Mouse (Mus musculus): ENCODE measurements around the gene Rbpjl. TPM values are rescaled to one million over a fixed set of nuclear protein-coding genes. Genes with fewer than 3 reads are reported as not detected.

Gene Rbpjl
- polyA plus RNA-seq, 1 experiment from 2014 or later, result 1.3 TPM

DNA sequence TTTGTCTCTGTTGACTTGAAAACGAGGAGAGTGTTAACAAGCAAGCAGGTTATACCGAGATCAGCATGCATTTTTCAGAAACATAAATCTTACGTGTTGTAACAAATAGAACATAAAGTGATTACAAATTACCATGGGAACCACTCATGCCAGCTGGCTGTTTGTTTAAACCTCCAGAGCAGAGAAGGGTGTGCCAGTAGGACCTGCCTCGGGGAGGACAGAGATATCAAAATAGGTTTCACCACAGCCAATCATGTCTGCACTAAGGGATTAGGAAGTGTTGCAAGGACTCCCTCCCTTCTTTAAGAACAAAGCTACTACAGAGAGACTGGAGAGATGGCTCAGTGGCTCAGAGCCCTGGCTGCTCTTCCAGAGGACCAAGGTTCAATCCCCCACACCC lies 29.8 kb upstream of the Rbpjl start:
- H3K27me3 ChIP-seq, result no peaks in the 10 kb centered on the region
- ATAC-seq (ENCODE audit: insufficient number of reproducible peaks, low FRiP score, low TSS enrichment, low read depth), result no peak
- H3K4me3 ChIP-seq, result no peak overlapping the region
- 35% methylated on average over 4 of the region's 4 CpGs for WGBS
- no peak overlapping the region for H3K4me2 ChIP-seq
- no peak overlapping the region for H3K27ac ChIP-seq
- H3K9ac ChIP-seq, result no peak overlapping the region
- H3K4me1 ChIP-seq, result no peaks in the 10 kb centered on the region
- H3K9me3 ChIP-seq, result no peaks in the 10 kb centered on the region
- H3K36me3 ChIP-seq, result no peaks in the 10 kb centered on the region

DNA sequence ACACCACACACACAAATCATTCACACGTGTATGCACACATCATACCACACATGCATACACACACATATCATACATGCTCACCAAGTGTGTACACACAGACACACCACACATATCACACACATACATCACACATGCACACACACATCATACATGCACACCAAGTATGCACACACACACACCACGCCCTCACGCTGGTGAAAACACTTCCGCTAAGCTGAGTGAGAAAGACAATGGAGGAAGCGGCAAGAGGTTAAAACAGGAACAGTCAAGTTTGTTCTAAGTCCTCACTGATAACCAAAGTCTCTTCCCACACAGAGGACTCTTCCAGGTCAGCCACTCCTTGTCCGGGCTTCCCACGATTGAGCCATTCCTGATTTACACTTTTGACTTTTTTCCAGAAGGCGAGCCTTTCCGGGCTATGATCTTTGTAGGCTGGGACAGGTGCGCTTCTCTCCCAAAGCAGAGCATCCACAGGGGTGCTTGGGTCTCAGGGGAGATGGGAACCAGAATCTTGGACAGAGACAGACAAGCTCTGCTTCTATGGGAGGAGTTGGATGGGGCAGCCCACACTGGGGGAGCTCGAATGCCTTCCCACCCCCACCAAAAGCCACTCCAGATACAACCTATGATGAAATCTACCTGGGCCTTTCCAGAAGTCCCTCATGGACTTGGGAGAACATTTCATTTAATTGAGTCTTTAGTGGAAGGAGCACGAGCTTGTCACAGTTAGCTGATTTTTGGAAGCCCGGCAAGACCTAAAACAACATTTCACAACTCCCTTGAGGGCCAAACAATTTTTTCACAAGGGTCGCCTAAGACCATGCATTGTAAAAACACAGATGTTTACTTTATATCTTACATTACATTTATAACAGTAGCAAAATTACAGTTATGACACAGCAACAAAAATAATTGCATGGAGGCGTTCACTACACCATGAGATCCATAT lies 25.2 kb upstream of the Rbpjl start:
- Histone ChIP-seq H3K9ac (no peak overlapping the region), H3K36me3 (no peaks in the 10 kb centered on the region), H3K4me1 (no peaks in the 10 kb centered on the region), H3K9me3 (no peaks in the 10 kb centered on the region), H3K27me3 (no peaks in the 10 kb centered on the region), H3K27ac (no peak overlapping the region), H3K4me2 (no peak overlapping the region), H3K4me3 (no peak overlapping the region)
- 82% methylated on average over 15 of the region's 15 CpGs for WGBS
- ATAC-seq (ENCODE audit: insufficient number of reproducible peaks, low FRiP score, low TSS enrichment, low read depth), result no peak

DNA sequence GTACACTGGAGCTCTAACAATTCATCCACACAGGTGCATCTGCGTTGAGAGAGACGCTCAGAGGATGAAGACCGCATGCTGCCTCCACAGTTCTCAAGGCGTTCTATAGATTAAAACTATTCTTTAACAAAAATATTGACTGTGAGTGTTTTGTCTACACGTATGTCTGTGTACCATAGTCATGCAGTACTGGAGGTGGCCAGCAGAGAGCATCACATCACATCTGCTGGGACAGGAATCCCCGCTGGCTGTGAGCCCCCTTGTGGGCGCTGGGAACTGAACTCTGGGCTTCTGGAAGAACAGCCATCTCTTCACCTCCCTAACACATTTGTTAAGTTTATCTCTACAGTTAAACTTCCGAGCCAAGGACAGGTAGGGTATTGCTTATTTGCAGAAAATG lies 21.2 kb upstream of the Rbpjl start:
- WGBS, result 74% methylated on average over 8 of the region's 8 CpGs
- no peak overlapping the region for H3K9ac ChIP-seq
- H3K4me1 ChIP-seq, result peaks cover 16% of the 10 kb centered on the region
- no peak for ATAC-seq (ENCODE audit: insufficient number of reproducible peaks, low FRiP score, low TSS enrichment, low read depth)
- H3K27me3 ChIP-seq, result peaks cover 8% of the 10 kb centered on the region; the same call in 1 of the 2 replicates
- H3K27ac ChIP-seq, result no peak overlapping the region
- no peaks in the 10 kb centered on the region for H3K36me3 ChIP-seq
- no peak overlapping the region for H3K4me3 ChIP-seq
- H3K4me2 ChIP-seq, result no peak overlapping the region
- no peaks in the 10 kb centered on the region for H3K9me3 ChIP-seq

DNA sequence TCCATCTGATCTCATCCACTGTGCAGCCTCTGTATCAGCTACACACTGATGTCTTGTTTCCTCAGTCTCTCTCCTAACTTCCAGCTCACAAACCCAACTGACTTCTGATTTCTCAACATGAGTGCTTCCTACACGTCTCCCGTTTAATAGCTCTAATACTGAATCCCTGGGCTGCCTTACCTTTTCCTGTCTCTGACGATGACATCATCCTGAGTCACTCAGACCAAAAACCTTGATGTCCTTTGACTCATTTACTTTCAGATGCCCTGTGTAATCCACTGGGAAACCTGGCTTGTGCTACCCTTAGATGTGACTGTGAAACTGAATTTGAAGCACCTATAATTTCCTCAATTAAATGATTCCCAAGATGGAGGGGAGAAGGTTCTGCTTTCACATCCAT lies 20.0 kb upstream of the Rbpjl start:
- Histone ChIP-seq H3K27me3 (peaks cover 15% of the 10 kb centered on the region), H3K9ac (no peak overlapping the region), H3K4me2 (no peak overlapping the region), H3K4me1 (peaks cover 22% of the 10 kb centered on the region), H3K4me3 (no peak overlapping the region), H3K27ac (no peak overlapping the region), H3K9me3 (no peaks in the 10 kb centered on the region), H3K36me3 (no peaks in the 10 kb centered on the region)
- WGBS, result 63% methylated on average over 3 of the region's 3 CpGs
- no peak for ATAC-seq (ENCODE audit: insufficient number of reproducible peaks, low FRiP score, low TSS enrichment, low read depth)

DNA sequence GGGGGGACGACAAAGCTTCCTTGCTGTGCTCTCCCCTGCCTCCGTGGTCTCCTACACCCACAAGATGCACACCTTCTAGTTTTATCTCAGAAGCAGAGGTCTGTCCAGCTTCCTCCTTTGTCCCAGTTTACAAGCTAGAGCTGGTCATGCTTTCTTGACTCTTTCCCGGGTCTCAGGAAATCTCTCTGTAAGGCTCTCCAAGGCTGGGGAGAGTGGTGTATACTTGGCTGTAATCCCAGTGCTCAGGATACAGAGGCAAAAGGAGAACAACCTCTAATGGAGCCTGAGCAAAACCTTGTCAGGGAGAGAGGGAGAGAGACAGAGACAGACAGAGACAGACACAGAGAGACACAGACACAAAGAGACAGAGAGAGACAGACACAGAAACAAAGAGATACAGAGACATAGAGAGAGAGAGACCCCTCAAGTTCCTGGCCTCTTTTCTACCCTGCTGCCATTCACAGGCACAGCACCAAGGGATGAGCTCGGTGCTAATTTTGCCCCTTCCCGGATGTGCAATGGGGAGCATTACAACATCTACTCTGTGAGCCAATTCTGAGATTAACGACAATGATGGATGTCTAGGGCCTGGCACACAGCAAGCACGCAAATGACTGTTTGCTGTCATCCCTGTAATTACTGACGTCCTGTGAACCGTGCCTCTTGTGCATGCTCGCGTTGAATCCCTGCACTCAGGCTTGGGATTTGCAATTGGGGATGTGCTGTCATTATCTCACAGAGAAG lies 19.1 kb upstream of the Rbpjl start:
- H3K27ac ChIP-seq, result no peak overlapping the region
- H3K36me3 ChIP-seq, result no peaks in the 10 kb centered on the region
- WGBS, result 47% methylated on average over 11 of the region's 11 CpGs
- no peak for ATAC-seq (ENCODE audit: insufficient number of reproducible peaks, low FRiP score, low TSS enrichment, low read depth)
- peaks cover 29% of the 10 kb centered on the region for H3K4me1 ChIP-seq
- no peak overlapping the region for H3K4me3 ChIP-seq
- no peak overlapping the region for H3K4me2 ChIP-seq
- peaks cover 19% of the 10 kb centered on the region for H3K27me3 ChIP-seq
- H3K9ac ChIP-seq, result no peak overlapping the region
- no peaks in the 10 kb centered on the region for H3K9me3 ChIP-seq

DNA sequence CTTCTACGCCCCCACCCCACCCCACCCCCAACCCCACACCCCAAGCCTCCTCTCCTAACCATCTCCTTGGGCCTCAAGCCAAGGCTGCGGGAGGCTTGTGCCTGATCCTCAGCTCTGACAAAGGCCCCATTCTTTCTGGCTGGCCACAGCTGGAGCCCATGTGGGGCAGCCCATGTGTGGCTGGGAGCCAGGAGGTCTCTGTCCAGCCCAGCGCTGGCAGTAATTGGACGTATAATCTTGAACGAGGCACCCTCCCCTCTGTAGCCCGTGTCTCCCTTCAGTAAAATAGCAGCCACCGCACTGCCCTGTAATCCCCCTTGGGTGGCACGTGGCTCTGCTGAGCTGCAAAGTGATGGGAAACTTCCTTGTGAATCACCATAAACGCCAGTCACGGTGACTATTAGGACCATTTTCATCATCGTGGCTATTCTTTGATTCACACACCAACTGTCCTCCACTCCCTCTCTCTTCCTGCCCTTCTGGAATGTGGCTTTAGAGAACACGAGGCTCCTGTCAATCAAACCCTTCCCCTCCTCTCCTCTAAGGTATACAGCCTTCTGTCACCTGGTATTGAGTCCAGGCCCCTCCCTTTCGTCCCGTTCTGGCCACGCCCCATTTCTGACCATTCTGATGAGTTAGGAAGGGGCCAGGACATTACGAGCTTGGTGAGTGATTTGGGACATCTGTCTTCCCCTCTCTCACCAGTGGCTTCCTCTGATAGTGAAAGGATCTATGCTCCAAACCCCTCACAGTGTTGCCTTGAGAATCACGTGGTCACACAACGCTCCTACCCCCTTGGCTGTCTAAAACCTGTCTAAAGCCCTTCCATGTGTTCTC lies 16.8 kb upstream of the Rbpjl start:
- Histone ChIP-seq H3K4me3 (no peak overlapping the region), H3K4me1 (peaks cover 40% of the 10 kb centered on the region), H3K27ac (peak overlapping the region; percentile 54), H3K27me3 (peaks cover 22% of the 10 kb centered on the region), H3K9me3 (no peaks in the 10 kb centered on the region), H3K4me2 (peak overlapping the region; percentile 15), H3K36me3 (no peaks in the 10 kb centered on the region; the same call in 1 of the 2 replicates), H3K9ac (no peak overlapping the region)
- peak; percentile 69 for ATAC-seq (ENCODE audit: insufficient number of reproducible peaks, low FRiP score, low TSS enrichment, low read depth)
- WGBS, result 12% methylated on average over 17 of the region's 18 CpGs

DNA sequence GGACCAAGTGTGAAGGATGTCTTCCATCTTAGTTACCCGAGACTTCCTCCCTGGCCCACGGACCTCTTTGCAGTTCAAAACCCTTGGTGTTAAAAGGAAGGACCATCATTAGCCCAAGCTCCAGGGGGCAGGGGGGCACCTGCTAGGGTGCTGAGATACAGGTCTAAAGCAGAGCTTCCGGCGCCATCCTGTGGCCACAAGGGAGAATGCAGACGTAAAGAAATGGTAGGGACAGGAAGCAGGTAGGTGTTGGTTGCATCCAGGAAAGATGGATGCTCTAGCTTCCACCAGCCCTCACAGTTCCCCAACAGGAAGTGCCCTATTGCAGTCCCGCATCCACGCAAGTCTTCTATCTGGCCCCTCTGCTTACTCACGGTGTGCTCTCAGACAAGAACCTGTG lies 16.0 kb upstream of the Rbpjl start:
- no peaks in the 10 kb centered on the region; the same call in 1 of the 2 replicates for H3K36me3 ChIP-seq
- H3K27ac ChIP-seq, result peak overlapping the region; percentile 54; the same call in 1 of the 2 replicates
- H3K9ac ChIP-seq, result no peak overlapping the region
- H3K27me3 ChIP-seq, result peaks cover 22% of the 10 kb centered on the region
- H3K9me3 ChIP-seq, result no peaks in the 10 kb centered on the region
- peak overlapping the region; percentile 15; the same call in 1 of the 2 replicates for H3K4me2 ChIP-seq
- WGBS, result 12% methylated on average over 8 of the region's 8 CpGs
- H3K4me3 ChIP-seq, result no peak overlapping the region
- ATAC-seq (ENCODE audit: insufficient number of reproducible peaks, low FRiP score, low TSS enrichment, low read depth), result no peak
- H3K4me1 ChIP-seq, result peaks cover 40% of the 10 kb centered on the region

DNA sequence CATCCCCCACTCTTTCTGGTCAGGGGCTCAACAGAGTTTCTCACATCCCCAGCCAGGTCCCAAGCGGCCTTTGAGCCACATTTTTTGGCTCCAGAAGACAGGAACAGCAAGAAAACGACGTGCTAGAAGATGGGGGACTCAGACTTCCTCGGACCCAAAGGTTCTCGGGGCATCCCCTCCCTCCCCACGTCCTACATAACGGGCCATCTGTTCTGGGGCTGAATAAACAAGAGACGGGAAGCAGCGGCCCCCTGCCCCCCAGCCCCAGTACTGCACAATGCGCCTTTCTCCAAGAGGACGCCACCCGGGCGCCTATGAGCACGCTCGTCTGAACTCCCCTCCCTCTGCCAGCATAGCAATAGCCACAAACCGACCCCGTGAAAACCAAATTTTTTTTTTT lies 13.9 kb upstream of the Rbpjl start, which contains the start of gene Slpi:
TSS of gene Slpi (minus strand) at position 76 of the 400 bp plus-strand sequence.
- peak within 1 kb of the TSS; percentile 49 for H3K4me3 ChIP-seq

DNA sequence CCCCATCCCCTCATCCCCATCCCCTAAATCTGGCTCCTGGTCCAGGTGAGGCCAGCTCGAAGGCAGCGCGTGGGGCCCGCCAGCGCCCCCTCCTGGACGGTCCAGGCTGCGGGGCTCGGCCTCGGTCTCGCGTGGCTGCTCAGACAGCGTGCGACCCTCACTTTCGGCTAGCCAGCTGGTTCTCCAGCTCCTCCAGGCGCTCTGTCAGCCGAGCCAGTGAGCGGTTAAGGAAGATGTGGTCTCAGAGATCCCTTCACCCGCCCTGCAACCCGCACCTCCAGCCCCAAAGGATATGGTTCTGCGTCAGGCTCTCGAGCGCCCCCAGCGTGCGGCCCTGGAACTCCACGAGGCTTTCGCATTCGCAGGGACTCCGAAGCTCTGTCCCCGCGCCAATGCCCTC lies 13.4 kb upstream of the Rbpjl start:
- H3K9ac ChIP-seq, result 0 out of 2 replicates have a peak overlapping the region, but pooled peaks have one; percentile 20
- H3K27ac ChIP-seq, result peak overlapping the region; percentile 84
- no peaks in the 10 kb centered on the region; the same call in 1 of the 2 replicates for H3K36me3 ChIP-seq
- H3K9me3 ChIP-seq, result no peaks in the 10 kb centered on the region
- 2% methylated on average over 30 of the region's 30 CpGs for WGBS
- peaks cover 33% of the 10 kb centered on the region for H3K4me1 ChIP-seq
- peak; percentile 50; the same call in 1 of the 2 replicates for ATAC-seq (ENCODE audit: insufficient number of reproducible peaks, low FRiP score, low TSS enrichment, low read depth)
- H3K4me3 ChIP-seq, result peak overlapping the region; percentile 49
- peaks cover 29% of the 10 kb centered on the region for H3K27me3 ChIP-seq
- H3K4me2 ChIP-seq, result peak overlapping the region; percentile 81

More for the DNA sequence above, 13.9 kb upstream of the Rbpjl start, which contains the start of gene Slpi:
- Histone ChIP-seq H3K36me3 (no peaks in the 10 kb centered on the region; the same call in 1 of the 2 replicates), H3K9ac (0 out of 2 replicates have a peak within 1 kb of the TSS, but pooled peaks have one; percentile 20), H3K4me2 (peak within 1 kb of the TSS; percentile 81), H3K27me3 (peaks cover 29% of the 10 kb centered on the region), H3K27ac (peak within 1 kb of the TSS; percentile 84), H3K9me3 (no peaks in the 10 kb centered on the region), H3K4me1 (peaks cover 35% of the 10 kb centered on the region)
- peak; percentile 70; the same call in 1 of the 2 replicates for ATAC-seq (ENCODE audit: insufficient number of reproducible peaks, low FRiP score, low TSS enrichment, low read depth)
- 2% methylated on average over 17 of the region's 17 CpGs for WGBS

DNA sequence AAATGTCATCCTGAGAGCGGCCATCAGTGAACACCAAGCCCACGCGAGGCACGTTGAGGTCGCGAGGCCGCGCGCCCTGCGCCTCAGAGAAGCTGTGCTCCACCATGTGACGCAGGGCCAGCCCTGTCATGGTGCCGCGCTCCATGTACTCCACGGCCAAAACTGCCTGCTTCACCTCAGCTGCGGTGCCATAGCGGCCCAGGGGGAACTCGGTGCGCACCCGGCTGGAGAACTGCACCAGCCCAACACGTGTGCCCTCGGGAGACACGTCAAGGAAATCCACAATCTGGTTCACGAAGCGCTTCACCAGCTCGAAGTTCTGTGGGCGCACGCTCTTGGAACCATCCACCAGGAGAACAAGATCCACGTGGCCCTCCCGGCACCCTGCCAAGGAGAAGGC lies 9.8 kb upstream of the Rbpjl start:
- Histone ChIP-seq H3K36me3 (peaks cover 11% of the 10 kb centered on the region; the same call in 1 of the 2 replicates), H3K4me1 (peaks cover 17% of the 10 kb centered on the region), H3K27ac (no peak overlapping the region), H3K4me2 (no peak overlapping the region), H3K9ac (no peak overlapping the region), H3K4me3 (no peak overlapping the region), H3K9me3 (no peaks in the 10 kb centered on the region), H3K27me3 (peaks cover 14% of the 10 kb centered on the region)
- no peak for ATAC-seq (ENCODE audit: insufficient number of reproducible peaks, low FRiP score, low TSS enrichment, low read depth)
- 79% methylated on average over 29 of the region's 29 CpGs for WGBS

DNA sequence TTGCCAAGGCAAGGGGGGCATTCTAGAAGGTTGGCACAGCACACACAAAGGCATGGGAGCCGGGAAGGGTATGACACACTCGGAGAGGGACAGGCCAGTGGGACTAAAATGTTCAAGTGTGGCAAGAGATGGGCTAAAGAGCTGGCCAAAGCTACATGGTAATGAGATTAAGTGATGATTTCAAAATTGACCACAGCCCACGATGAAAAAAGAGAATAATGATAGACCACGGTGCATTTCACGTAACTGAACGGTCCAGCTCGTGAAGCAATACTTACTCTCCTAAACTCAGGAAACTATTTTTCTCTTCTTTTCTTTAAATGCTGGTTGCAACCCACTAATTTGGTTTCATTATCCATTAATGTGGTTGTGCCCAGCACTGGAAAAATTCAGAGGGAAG lies 6.9 kb upstream of the Rbpjl start:
- no peak overlapping the region for H3K4me2 ChIP-seq
- H3K9ac ChIP-seq, result no peak overlapping the region
- peaks cover 9% of the 10 kb centered on the region for H3K4me1 ChIP-seq
- WGBS, result 87% methylated on average over 7 of the region's 7 CpGs
- peaks cover 30% of the 10 kb centered on the region for H3K27me3 ChIP-seq
- no peak overlapping the region for H3K27ac ChIP-seq
- H3K4me3 ChIP-seq, result no peak overlapping the region
- H3K36me3 ChIP-seq, result peaks cover 19% of the 10 kb centered on the region; the same call in 1 of the 2 replicates
- no peaks in the 10 kb centered on the region for H3K9me3 ChIP-seq
- no peak for ATAC-seq (ENCODE audit: insufficient number of reproducible peaks, low FRiP score, low TSS enrichment, low read depth)
